Mouse (Mus musculus): ENCODE measurements around the gene Lefty2.

GRCm38 (mm10) chr1:180888556-180889042 lies 4.3 kb upstream of the Lefty2 start:
- 0 out of 2 replicates have a peak, but pooled peaks have one; percentile 39 for TF ChIP-seq EP300 (IDR thresholded peaks at IDR 0.05; ENCODE audit: insufficient read depth, low read depth, low read length)
- no peak for TF ChIP-seq POLR2A (IDR thresholded peaks at IDR 0.05; ENCODE audit: insufficient read depth, low read depth, low read length)

All from heart, adult 2 months (tissue).